Mouse (Mus musculus): ENCODE measurements around the gene Fam114a2.

Gene Fam114a2

DNA sequence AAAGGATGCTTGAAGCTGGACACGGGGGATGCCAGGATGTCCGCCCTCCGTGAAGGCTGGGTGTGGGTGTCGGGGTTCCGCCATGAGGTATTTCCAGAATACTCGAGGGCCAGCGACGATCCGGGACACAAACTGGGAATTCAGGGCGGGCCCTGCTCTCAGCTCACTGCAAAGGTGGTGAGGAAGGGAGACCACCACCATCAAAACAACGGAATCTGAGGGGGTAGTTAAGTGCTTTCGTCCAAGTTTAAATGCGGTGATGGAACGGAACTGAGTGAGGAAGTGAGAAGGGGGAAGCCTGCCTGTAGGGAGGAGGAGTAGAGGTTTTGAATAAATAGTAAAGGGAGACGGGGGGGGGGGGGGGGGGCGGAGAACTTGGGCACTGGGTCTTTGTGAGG is 333 bp upstream of the Fam114a2 start:
- DNase-seq, result no peak

DNA sequence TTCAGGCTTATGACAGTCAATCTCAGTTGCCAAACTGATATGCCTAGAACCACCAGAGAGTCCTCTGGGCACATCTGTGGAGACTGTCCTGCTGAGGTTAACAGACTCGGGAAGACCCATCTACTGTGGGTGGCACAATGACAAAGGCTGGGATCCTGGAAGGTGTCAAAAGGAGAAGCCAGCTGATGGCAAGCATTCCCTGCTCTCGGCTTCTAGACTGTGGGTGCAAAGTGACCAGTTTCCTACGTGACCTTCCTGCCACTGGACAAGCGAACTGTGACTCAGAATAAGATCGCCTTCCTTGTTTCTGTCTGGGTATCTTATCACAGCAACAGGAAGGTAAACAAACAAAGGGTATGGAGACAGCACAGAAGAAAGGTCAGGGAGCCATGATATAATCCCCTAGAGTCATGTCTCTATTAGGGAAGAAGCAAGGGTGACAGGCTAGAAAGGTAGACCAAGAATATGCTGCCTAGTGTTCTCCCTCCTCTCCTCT is 1.4 kb downstream of the Fam114a2 start:
- no peak for DNase-seq

DNA sequence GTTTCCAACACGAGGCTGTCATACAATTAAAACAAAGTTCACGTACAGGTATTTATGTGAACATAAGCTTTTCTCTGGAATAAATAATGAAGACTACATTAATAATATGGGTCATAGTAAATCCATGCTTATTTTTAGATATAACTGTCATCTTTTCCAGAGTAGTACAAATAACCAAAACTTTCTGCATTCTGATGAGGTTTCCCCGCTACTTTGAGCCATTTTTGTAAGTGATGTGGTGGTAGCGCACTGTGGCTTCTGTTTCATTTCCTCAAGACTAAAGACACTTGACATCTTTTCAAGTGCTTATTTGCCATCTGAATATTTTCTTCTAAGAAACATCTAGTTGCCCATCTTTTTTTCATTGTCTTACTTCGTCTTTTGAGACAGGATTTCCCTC is 3.2 kb downstream of the Fam114a2 start:
- no peak for DNase-seq

DNA sequence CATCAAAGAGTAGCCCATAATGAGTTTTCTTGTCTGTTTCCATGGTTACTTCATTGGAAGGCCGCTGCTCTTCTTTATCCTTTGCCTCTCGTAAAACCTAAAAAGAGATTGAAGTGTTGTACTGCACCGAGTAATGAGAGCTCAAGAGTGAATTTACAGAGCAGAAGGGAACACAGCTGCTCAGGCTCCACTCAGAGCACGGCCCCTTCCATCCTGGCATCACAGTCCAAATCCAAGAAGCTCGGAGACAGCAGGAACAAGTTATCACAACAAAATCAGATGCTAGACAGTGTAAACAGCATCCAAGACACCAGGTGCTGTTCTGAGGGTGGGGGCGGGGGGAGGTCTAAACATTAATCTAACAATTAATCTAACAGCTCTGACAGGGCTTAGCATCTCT is 11.5 kb downstream of the Fam114a2 start:
- DNase-seq, result no peak

DNA sequence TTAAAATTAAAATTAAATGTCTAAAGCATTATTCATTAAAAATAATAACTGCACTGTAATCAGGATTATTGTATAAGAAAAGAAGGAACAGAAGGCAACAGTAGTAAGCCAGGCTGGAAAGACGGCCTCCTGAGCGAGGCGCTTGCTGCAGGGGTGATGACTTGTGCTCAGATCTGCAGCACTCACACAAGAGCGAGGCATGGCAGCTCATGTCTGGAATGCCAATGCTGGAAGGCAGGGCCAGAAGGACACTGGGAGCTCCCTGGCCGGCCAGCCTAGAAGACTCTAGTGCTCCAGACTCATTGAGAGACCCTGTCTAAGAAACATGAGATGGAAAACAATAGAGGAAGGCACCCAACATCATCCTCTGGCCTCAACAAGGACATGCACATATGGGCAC is 15.3 kb downstream of the Fam114a2 start:
- DNase-seq, result no peak

DNA sequence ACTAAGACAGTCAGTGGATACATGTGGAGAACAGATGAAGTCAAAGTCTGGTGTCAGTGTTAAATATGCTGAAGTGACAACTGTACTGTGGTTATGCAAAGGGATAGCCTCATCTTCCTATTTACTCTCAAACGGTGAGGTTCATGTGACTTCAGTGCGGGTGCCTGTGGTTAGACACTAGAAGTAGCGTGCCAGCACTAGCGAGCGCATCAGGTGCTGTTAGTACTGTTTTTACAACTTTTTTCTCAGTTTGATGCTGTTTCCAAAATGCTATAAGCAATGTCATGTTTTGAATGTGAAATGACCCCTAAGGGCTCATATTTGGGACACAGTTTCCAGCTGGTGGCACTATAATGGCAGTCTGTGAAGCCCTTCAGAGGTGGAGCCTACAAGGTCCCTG is 20.2 kb downstream of the Fam114a2 start:
- DNase-seq, result no peak

DNA sequence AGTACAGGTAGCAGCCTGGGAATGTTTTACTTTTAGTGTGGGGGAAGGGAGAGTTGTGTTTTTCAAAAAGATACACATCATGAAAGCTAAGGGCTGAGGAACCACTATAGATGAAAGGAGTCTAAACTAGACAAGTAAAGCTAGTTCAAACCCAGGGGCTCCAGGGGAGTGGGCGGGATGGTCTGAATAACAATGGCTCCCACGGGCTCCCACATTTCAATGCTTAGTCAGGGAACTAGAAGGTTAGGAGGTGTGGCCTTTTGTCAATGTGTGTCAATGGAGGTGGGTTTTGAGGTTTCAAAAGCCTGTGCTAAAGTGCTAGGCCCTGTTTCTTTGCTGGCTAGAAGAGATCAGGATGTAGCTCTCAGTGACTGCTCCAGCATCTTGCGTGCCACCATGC is 20.7 kb downstream of the Fam114a2 start:
- DNase-seq, result no peak

DNA sequence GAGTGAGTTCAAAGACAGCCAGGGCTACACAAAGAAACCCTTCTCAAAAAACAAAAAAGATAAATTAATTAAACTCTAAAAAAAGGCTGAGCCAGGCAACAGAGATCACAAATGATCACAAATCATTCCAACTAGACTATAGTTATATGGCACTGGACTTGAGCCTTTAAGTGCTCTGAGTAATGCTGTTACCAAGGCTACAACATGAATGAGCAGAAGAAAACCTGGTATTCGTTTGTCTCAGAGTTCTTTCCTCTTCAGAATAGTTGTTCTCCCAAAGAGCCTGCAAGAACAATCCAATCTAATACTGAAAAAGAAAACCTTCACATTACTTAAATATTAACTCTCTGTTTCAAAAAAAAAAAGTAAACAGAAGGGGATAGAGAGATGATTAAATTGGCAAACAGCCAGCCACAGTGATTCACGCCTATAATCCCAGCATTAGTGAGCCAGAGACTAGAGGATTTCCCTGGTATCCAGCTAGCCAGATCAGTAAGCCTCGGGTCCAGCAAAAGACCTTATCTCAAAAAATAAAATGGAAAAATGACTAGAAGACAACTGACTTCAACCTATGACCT is 21.9 kb downstream of the Fam114a2 start:
- DNase-seq, result no peak

DNA sequence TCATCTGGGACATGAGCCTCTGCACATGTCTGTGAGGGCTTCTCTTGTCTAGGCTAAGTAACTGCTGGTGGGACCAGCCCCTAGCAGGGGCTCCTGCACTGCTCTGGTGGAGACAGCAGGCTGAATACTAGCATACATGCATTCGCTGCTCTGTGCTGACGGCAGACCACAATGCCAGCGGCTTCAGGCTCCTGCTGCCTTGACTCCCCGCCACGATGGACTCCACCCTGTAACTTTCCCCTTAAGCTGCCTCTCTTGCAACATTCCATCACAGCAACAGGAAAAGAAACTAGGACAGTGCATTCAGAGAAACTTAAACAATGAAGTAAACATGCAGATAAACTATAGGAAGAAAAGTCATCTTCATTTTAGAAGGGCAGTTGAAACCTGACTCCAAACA is 30.0 kb downstream of the Fam114a2 start:
- DNase-seq, result no peak

DNA sequence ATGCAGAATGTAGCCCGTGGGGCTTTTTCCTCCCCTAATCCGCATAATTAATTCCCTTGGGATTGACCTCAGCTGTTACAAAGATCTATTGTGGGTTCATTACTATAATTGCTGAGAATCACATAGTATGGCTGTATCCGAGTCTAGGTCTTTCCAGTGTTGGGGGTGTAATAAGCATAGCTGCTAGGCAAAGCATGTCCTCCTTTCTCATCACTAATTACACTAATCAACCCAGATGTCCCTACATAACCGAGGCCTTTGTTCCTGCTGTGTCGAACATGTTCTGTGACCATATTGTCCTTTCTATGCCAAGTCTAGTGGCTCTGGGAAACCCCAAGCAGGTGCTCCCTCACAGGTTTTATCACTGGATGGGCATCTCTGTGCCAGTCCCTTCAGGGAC is 40.3 kb downstream of the Fam114a2 start:
- no peak for DNase-seq

DNA sequence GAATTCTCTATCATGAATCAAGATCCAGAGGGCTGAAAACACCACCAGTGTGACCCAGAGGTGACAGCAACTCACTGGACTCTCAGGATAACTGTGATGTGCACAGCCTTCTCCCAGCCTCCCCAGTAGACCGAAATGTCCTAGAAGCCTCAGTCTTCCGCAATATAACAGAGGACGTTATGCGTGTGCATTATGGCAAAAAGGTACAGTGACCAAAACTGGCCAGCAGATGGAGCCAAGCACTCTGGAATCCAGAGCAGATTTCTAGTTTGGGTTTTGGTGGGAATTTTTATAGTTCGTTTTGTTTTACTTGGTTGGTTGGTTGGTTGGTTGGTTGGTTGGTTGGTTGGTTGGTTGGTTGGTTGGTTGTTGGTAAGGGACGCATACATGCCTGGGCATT is 43.3 kb downstream of the Fam114a2 start:
- DNase-seq, result peak; percentile 58

DNA sequence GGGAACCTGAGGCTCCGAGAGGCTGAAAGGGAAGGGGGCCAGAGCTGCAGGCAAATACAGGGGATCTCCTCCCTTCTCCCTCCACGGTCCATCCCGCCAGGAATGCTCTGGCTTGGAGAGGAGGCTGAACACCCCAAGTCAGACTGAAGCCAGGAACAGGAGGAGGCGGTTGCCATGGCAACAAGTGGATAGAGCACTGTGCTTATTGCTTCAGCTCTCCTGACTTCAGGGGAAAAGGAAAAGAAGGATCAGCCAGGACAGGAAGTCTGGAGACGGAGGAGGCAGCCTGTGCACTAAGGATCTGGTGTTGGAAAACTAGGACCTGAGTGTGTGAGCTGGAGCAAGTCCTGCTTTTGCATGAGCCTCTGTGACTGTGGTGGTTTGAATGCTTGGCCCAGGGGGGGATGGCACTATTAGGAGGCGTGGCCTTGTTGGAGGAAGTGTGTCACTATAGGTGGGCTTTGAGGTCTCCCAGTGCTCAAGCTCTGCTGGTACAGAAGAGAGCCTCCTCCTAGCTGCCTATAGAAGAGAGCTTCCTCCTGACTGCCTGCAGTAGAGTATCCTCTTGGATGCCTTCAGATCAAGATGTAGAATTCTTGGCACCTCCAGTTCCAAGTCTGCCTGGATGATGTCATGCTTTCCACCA is 44.0 kb downstream of the Fam114a2 start:
- DNase-seq, result no peak

DNA sequence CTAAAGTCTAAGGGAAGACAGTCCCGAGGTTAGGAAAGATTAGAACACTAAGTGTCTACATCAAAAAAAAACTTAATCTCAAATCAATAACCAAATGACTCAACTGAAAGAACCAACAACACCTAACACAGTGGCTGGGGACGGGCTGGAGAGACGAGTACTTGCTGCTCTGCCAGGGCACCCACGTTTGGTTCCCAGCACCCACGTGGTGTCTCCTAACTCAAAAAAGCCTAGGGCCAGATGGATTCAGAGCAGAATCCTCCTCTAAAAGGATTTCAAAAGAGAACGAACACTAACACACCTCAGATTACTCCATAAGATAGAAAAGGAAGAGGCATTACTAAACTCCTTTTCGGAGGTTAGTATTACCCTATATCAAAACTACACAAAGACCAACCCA is 47.4 kb downstream of the Fam114a2 start:
- DNase-seq, result no peak

DNA sequence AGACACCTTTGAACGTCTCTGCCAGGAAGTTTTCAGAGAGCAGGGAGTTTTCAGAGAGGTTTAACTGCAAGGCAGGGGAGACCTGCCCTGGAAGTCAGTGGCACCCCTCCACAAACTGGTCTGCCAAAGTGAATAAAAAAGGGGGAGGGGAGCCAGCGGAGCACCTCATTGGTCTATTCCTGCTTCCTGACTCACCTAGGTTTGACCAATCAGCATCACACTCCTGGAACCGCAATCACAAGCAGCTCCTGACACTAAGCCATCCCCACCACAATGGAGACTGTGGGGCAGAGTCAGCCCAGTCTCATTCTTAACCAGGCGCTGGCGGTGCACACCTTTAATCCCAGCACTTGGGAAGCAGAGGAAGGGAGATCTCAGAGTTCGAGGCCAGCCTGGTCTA is 48.4 kb downstream of the Fam114a2 start:
- DNase-seq, result no peak

DNA sequence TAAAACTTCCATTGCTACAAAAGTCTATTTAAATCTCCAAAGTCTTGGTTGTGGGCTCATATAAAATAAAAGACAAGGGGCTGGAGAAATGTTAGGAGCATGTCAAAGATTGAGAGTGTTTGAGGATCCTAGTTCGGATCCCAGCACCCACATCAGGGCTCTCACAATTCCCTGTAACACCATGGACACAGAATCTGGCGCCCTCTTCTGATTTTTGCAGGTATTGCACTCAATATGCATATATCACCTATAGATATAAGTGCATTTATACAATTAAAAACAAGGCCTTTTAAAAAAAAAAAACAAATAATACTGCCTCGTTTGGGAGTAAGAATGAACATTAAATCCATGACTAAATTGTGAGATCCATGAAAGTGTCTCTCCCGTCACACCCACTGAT is 49.7 kb downstream of the Fam114a2 start:
- DNase-seq, result no peak

DNA sequence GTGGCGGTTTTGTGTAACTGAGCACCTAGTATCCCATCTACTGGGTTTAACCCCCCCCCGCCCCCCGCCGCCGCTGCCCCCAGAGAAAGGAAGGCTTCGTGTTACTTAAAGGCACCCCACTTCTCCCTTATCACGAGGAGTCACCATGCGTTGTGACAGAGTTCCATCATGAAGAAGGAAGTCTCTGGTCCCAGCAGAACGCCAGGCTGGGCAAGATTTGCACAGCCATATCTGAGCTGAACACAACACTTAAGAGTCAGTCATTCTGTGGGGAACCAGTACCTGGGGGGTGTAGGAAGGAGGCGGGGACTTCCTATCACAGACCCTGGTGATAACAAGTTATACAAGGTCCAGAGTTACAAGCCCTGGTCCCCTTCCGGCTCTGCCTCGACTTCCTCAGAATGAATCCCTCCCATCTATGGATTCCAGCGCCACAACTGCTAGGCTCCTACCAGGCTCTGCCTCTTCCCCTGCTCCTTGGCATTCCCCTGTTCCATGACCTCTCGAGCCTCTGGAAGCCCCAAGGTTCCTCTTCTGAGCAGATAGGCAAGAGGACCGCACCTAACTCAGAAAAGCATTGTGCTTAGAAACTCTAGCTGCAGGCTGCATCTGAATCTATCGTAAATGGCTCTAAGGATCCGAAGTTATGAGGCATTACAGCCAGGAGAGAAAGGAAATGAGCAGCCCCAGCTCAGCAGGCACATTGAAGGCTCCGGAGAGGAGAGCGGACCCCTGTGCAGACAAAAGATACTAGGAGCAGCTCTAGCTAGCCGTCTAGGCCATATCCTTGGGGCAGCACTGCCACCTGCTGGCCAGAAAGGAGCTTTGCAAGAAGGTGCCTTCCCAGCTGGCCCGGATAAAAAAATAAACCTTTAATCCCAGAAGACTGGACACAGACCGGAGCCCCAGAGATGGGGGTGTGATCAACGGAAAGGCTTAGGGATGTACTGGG is 51.0 kb downstream of the Fam114a2 start:
- peak; percentile 73 for DNase-seq

DNA sequence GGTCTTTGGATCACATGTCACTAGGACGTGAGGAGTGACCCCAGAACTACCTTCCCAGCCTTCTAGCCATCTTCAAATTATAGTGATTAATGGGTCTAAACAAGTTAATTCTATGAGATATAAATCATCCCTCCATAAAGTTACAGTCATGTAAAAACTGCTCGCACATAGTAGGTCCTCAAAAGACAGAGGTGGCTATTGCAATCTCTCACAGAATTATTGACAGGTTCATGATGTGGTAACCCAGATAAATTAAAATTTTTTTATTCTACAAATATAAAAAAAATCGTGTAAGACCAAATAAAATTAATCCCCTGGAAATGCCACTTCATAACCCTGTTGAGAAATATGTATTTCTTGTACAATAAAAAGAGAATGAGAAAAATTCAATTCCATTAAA is 52.6 kb downstream of the Fam114a2 start:
- DNase-seq, result no peak

DNA sequence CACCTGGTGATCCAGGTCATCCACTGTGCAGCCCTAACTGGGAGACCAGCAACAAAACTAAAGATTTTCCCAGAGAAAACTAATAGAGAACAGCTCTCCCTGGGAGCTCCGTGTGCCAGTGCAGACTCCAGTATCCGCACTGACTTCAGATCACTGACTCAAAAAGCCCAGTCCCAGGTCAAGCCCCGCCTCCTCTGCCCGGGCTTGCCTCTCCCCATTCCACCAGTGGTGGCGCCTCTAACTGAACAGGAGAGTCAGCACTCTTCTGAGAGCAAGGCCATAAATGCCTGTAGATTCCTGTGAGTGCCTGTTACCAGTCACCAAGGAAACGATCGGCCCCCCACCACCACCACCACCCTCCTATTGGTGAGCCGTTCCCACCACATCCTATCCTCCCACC is 53.4 kb downstream of the Fam114a2 start:
- DNase-seq, result peak; percentile 20

DNA sequence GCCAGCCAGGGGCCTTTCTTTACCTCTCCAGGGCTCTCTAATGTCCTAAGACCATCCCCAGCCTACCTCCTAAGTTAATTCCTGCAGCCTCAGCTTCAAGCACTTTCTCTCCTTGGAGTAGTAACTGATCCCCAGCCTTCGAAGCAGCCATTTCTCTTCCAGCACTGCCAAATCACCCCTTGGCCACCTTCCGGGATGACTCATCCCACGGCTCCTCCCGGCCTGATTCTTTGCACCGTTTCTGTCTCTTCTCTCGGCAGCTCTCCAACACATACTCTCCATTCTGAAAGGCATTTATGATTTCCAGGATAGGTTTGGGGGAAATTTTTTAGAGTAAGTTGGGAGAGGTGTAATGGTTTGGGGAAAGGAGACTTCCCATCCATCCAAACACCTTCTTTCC is 58.7 kb downstream of the Fam114a2 start:
- DNase-seq, result no peak

DNA sequence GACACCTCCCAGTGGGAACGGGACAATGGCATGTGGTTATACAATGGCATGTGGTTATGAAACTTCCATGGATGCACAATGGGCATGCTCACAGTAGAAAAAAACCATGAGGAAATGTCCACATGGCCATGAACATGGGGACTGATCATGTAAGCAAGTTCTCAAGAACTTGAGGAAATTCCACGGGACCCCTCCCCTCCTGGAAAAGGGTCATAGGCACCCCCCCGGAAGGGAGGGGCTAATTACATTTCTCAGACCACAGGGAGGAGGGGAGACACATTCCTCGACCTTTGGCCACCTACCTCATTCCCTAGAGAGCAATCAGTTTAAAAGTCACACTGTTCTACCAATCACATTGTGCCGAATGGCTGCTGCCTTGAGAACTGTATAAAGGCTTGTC is 64.0 kb downstream of the Fam114a2 start:
- no peak for DNase-seq

DNA sequence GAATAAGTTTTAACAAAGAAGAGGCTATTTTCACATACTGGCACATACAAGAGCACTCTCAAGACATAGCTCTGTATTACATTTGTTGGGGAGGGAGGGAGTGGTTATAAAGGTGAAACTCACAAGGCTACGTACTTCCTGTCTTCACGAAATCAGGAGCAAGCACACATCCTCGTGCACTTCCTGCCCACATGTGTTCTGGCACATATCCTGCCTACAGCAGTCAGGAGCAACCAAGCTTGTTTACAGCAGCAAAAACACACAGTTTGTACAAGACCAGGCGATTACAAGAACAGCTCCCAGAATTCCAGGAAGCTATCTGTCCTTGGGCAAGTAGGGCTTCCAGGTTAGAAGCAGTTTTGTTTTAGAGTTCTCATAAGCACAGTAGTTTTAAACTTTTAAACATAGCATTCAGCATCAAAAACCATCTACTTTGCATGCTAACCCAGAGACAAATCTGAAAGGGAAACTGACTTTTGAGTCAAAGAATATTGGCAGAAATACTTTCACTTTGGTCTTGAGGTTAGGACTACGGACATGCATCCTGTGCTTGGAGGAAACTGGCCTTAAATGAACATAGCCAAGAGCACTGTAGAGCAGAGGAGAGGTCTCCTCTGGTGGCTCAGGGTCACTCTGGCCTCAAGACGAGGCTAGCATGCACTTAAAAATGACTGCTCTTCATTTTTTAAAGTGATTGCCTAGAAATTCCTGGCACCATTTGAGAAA is 73.0 kb downstream of the Fam114a2 start:
- DNase-seq, result peak; percentile 13

DNA sequence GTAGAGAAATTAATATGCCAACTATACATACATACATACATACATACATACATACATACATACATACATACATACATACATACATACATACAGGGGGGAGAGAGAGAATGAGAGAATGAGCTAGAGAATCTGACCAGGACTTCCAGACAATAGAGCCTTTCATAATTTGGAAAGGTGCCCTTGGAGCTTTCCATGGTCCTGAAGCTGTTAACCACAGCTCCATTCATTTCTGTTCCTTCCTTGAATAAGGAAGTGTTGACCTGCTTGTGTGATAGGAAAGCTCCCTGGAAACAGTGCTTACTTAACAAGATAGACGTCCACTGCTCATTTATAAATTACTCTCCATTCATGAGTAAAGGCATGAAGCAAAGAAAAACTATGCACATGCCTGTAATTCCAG is 84.3 kb downstream of the Fam114a2 start:
- peak; percentile 60 for DNase-seq
